Mouse (Mus musculus): ENCODE results near the gene Rimbp2.

DNA sequence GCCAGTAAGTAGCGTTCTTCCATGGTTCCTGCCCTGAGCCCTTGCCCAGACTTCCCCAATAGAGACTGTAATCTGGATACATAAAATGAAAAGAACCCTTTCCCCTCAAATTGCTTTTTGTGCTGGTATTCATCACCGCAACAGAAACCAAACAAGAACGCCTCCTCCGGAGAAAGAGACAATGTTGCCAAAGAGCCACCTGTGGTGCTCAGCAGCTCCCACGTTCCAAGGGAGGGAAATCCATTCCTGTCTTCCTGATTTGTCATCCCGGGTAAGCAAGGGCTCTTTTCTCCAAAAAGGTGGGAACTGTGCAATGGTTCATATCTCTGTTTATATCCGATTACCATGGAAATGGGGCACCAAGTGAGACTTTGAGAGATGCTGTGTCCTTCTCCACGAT, 119.2 kb downstream of the Rimbp2 start:
- no peak for TF ChIP-seq POLR2A (IDR thresholded peaks at IDR 0.05; ENCODE audit: insufficient read depth, low read depth, low read length)
- TF ChIP-seq CTCF (IDR thresholded peaks at IDR 0.05; ENCODE audit: insufficient read depth, low read depth, low read length), result no peak
